Mouse (Mus musculus) limb, embryonic 14.5 days (tissue): ENCODE measurements around the gene Scaf8. TPM values are rescaled to one million over a fixed set of nuclear protein-coding genes. Genes with fewer than 3 reads are reported as not detected.
"Not testable (repeated sequence)": the region's sequence is repeated elsewhere in the genome, so short reads cannot be mapped to it uniquely, and the experiment has no call there.

ENCODE experiments used
- ATAC-seq: fragments of 200-750 bp; cut with Nextera tagmentation; 2 replicates; pipeline ENCODE4 v1.8.0; 2017; ENCODE audit warnings: low read depth, moderate number of reproducible peaks, moderate TSS enrichment; ENCODE audit not compliant: low FRiP score
- DNase-seq: peaks from one replicate; pipeline ENCODE4 v3.0.0-alpha.2; 2015; ENCODE audit warnings: low spot score
- H3K27ac ChIP-seq: fragments of 300-500 bp; sonication (generic); replicated peaks from 2 replicates; pipeline ENCODE4 v1.5.1; 2014; ENCODE audit warnings: low read depth, mild to moderate bottlenecking, low read length, moderate library complexity, mixed read lengths
- H3K27me3 ChIP-seq: fragments of 300-500 bp; sonication (generic); 2 replicates; pipeline ENCODE4 v1.6.1; 2014; ENCODE audit warnings: low read length, mixed read lengths; ENCODE audit not compliant: control insufficient read depth, insufficient read depth
- H3K36me3 ChIP-seq: fragments of 300-500 bp; sonication (generic); 2 replicates; pipeline ENCODE4 v1.6.1; 2014; ENCODE audit warnings: mild to moderate bottlenecking, low read length, moderate library complexity, mixed read lengths; ENCODE audit not compliant: control insufficient read depth, insufficient read depth
- H3K4me1 ChIP-seq: fragments of 300-500 bp; sonication (generic); 2 replicates; pipeline ENCODE4 v1.6.1; 2014; ENCODE audit warnings: antibody characterized with exemption, low read length, mixed read lengths; ENCODE audit not compliant: control insufficient read depth, insufficient read depth
- H3K4me2 ChIP-seq: fragments of 300-500 bp; sonication (generic); replicated peaks from 2 replicates; pipeline ENCODE4 v1.6.1; 2014; ENCODE audit warnings: low read depth, mild to moderate bottlenecking, low read length, moderate library complexity; ENCODE audit not compliant: severe bottlenecking
- H3K4me3 ChIP-seq: fragments of 300-500 bp; sonication (generic); replicated peaks from 2 replicates; pipeline ENCODE4 v1.5.1; 2014; ENCODE audit warnings: low read length
- H3K9ac ChIP-seq: fragments of 300-500 bp; sonication (generic); 2 replicates; pipeline ENCODE4 v1.6.1; 2014; ENCODE audit warnings: mild to moderate bottlenecking, low read depth, low read length, moderate library complexity; ENCODE audit not compliant: severe bottlenecking
- H3K9me3 ChIP-seq: fragments of 300-500 bp; sonication (generic); 2 replicates; pipeline ENCODE4 v1.6.1; 2016; ENCODE audit warnings: low read length; ENCODE audit not compliant: control insufficient read depth
- POLR2A ChIP-seq: fragments of 200-500 bp; IDR thresholded peaks from 2 replicates; pipeline ENCODE4 v1.8.0; 2012; ENCODE audit warnings: inconsistent platforms, mild to moderate bottlenecking, moderate library complexity, borderline replicate concordance; ENCODE audit not compliant: insufficient read depth, insufficient read length; ENCODE audit errors: extremely low read depth
- WGBS: fragments of 180-500 bp; shearing (Covaris S2); extraction: QIAGEN DNeasy Blood & Tissue Kit; methylation state at CpG from one replicate; pipeline ENCODE4 v1.1.7; 2014; 5-methylcytosine and 5-hydroxymethylcytosine counted together
- polyA plus RNA-seq, 2 experiments: library from polyadenylated mRNA; depleted of rRNA in 1 of 2; stranded (reverse) in 1 of 2; unstranded in 1 of 2; fragments of >200 nt; fragmentation: Nextera tagmentation in 1 of 2; extraction: Ambion mirVana in 1 of 2; gene quantifications; 2 replicates each; pipeline versions ENCODE4 v1.2.1 to v1.2.3; 2012 to 2014

Gene Scaf8
- polyA plus RNA-seq, 2 experiments: 23.6 to 40.5 TPM

GRCm38 (mm10) chr17:3115380-3115974 is 705 bp downstream of the Scaf8 start:
- peak overlapping the region; percentile 94 for H3K4me3 ChIP-seq

GRCm38 (mm10) chr17:3120949-3121348 is 6.2 kb downstream of the Scaf8 start:
- H3K9ac ChIP-seq, H3K27ac ChIP-seq, DNase-seq, H3K4me3 ChIP-seq, H3K27me3 ChIP-seq, H3K36me3 ChIP-seq, H3K4me2 ChIP-seq, ATAC-seq, H3K9me3 ChIP-seq, H3K4me1 ChIP-seq: not testable (repeated sequence)
- WGBS: 91% methylated on average over 8 of the region's 8 CpGs

More at GRCm38 (mm10) chr17:3115380-3115974, 705 bp downstream of the Scaf8 start:
- Histone ChIP-seq H3K27me3 (no peaks in the 10 kb centered on the region), H3K4me2 (peak overlapping the region; percentile 67), H3K9ac (peak overlapping the region; percentile 98), H3K4me1 (peaks cover 10% of the 10 kb centered on the region), H3K9me3 (no peaks in the 10 kb centered on the region), H3K27ac (peak overlapping the region; percentile 99), H3K36me3 (no peaks in the 10 kb centered on the region; the same call in 1 of the 2 replicates)
- ATAC-seq (peak; percentile 43), DNase-seq (peak; percentile 27)
- no peak for TF ChIP-seq POLR2A
- under 1% methylated on average over 27 of the region's 47 CpGs for WGBS

- not testable (repeated sequence) for H3K9ac ChIP-seq, H3K27ac ChIP-seq, ATAC-seq, H3K4me1 ChIP-seq, H3K36me3 ChIP-seq, DNase-seq, H3K9me3 ChIP-seq, H3K4me2 ChIP-seq, H3K27me3 ChIP-seq, H3K4me3 ChIP-seq
- whole genome bisulfite sequencing: 60% methylated on average over 1 of the region's 1 CpGs
Measured at GRCm38 (mm10) chr17:3123581-3123980, 8.8 kb downstream of the Scaf8 start.

- ATAC-seq (no peak), DNase-seq (no peak)
- H3K9ac ChIP-seq: no peak overlapping the region
- H3K27me3 ChIP-seq: no peaks in the 10 kb centered on the region
- no peak overlapping the region for H3K4me2 ChIP-seq
- 93% methylated on average over 1 of the region's 1 CpGs for WGBS
- no peaks in the 10 kb centered on the region for H3K9me3 ChIP-seq
- H3K36me3 ChIP-seq: peaks cover 11% of the 10 kb centered on the region; the same call in 1 of the 2 replicates
- H3K27ac ChIP-seq: no peak overlapping the region
- no peaks in the 10 kb centered on the region for H3K4me1 ChIP-seq
- no peak overlapping the region for H3K4me3 ChIP-seq
- TF ChIP-seq POLR2A: no peak
Measured at GRCm38 (mm10) chr17:3128716-3129115, 13.9 kb downstream of the Scaf8 start.

- no peak for TF ChIP-seq POLR2A
- Histone ChIP-seq H3K4me1 (no peaks in the 10 kb centered on the region), H3K4me3 (no peak overlapping the region), H3K9ac (no peak overlapping the region), H3K27me3 (no peaks in the 10 kb centered on the region), H3K9me3 (no peaks in the 10 kb centered on the region), H3K36me3 (peaks cover 11% of the 10 kb centered on the region; the same call in 1 of the 2 replicates), H3K27ac (no peak overlapping the region), H3K4me2 (no peak overlapping the region)
- no peak for ATAC-seq
- 91% methylated on average over 3 of the region's 3 CpGs for WGBS
- no peak for DNase-seq
Measured at GRCm38 (mm10) chr17:3129791-3130190, 15.0 kb downstream of the Scaf8 start.

- H3K36me3 ChIP-seq: peaks cover 4% of the 10 kb centered on the region; the same call in 1 of the 2 replicates
- no peak overlapping the region for H3K9ac ChIP-seq
- ATAC-seq (no peak), DNase-seq (no peak)
- no peak overlapping the region for H3K27ac ChIP-seq
- 0 out of 2 replicates have a peak, but pooled peaks cover 3% of the 10 kb centered on the region for H3K4me1 ChIP-seq
- H3K4me3 ChIP-seq: no peak overlapping the region
- no peaks in the 10 kb centered on the region for H3K9me3 ChIP-seq
- H3K4me2 ChIP-seq: no peak overlapping the region
- no peak for TF ChIP-seq POLR2A
- H3K27me3 ChIP-seq: no peaks in the 10 kb centered on the region
Measured at GRCm38 (mm10) chr17:3135346-3135745, 20.6 kb downstream of the Scaf8 start.
